Mouse (Mus musculus): ENCODE results near the gene Ctps2. TPM values are rescaled to one million over a fixed set of nuclear protein-coding genes. Genes with fewer than 3 reads are reported as not detected.

Gene Ctps2
- polyA plus RNA-seq, 1 experiment from 2014 or later, result 98.4 TPM

- H3K27me3 ChIP-seq (ENCODE audit: low read depth, poor library complexity, severe bottlenecking), result peaks cover 85% of the 10 kb centered on the region
- no peaks in the 10 kb centered on the region for H3K4me1 ChIP-seq
- H3K9me3 ChIP-seq (replicated peaks), result no peaks in the 10 kb centered on the region
- H3K36me3 ChIP-seq, result peaks cover 13% of the 10 kb centered on the region
- no peak for DNase-seq (ENCODE audit: low spot score)
- no peak overlapping the region for H3K27ac ChIP-seq
- H3K4me3 ChIP-seq, result no peak overlapping the region
These were observed 126.8 kb downstream of the Ctps2 start for GRCm38 (mm10) chrX:163027864-163028263.

- Histone ChIP-seq H3K27me3 (ENCODE audit: low read depth, poor library complexity, severe bottlenecking) (peaks cover 99% of the 10 kb centered on the region), H3K27ac (no peak overlapping the region), H3K9me3 (replicated peaks) (no peaks in the 10 kb centered on the region), H3K4me1 (no peaks in the 10 kb centered on the region), H3K36me3 (no peaks in the 10 kb centered on the region), H3K4me3 (no peak overlapping the region)
- no peak for DNase-seq (ENCODE audit: low spot score)
- WGBS, result 64% methylated on average over 3 of the region's 3 CpGs
These were observed 137.7 kb downstream of the Ctps2 start for GRCm38 (mm10) chrX:163038767-163039166.

- 96% methylated on average over 1 of the region's 1 CpGs for WGBS
- no peak overlapping the region for H3K4me3 ChIP-seq
- no peak overlapping the region for H3K27ac ChIP-seq
- no peak for DNase-seq (ENCODE audit: low spot score)
- peaks cover 99% of the 10 kb centered on the region for H3K27me3 ChIP-seq (ENCODE audit: low read depth, poor library complexity, severe bottlenecking)
- no peaks in the 10 kb centered on the region for H3K36me3 ChIP-seq
- no peaks in the 10 kb centered on the region for H3K4me1 ChIP-seq
- no peaks in the 10 kb centered on the region for H3K9me3 ChIP-seq (replicated peaks)
These were observed 141.7 kb downstream of the Ctps2 start for GRCm38 (mm10) chrX:163042771-163043170.

- WGBS, result 68% methylated on average over 1 of the region's 1 CpGs
- Histone ChIP-seq H3K9me3 (replicated peaks) (no peaks in the 10 kb centered on the region), H3K27me3 (ENCODE audit: low read depth, poor library complexity, severe bottlenecking) (peaks cover 62% of the 10 kb centered on the region), H3K4me3 (no peak overlapping the region), H3K36me3 (no peaks in the 10 kb centered on the region), H3K27ac (no peak overlapping the region), H3K4me1 (no peaks in the 10 kb centered on the region)
- DNase-seq (ENCODE audit: low spot score), result no peak
These were observed 162.9 kb downstream of the Ctps2 start for GRCm38 (mm10) chrX:163063936-163064335.

MicroRNAs within 50 kb of the gene (microRNA counts, 519-probe panel; counts per million panel counts)
- microRNA mmu-miR-3473, result 684 counts per million, percentile 72 among the panel's probes with 10 or more counts

Small RNAs within 50 kb of the gene (microRNA-seq; reads per million reads assigned to microRNA genes)
- gene Mir3473a, result not detected

Other genes starting within 250 kb of the Ctps2 start
- gene Rbbp7, start 140.8 kb upstream of the Ctps2 start, polyA plus RNA-seq (2016; fragmentation: Nextera tagmentation; extraction: Ambion mirVana), result 417 and 443 TPM in 2 replicates
- 16.0 and 16.1 TPM in 2 replicates for gene Txlng, start 71.8 kb upstream of the Ctps2 start, polyA plus RNA-seq (2016; fragmentation: Nextera tagmentation; extraction: Ambion mirVana)
- 23.4 and 32.3 TPM in 2 replicates for gene Syap1, start 12.8 kb upstream of the Ctps2 start, polyA plus RNA-seq (2016; fragmentation: Nextera tagmentation; extraction: Ambion mirVana)
- gene S100g, start 63.4 kb downstream of the Ctps2 start, polyA plus RNA-seq (2016; fragmentation: Nextera tagmentation; extraction: Ambion mirVana), result 0.56 TPM in 1 of 2 replicates, not detected in the other